Mouse (Mus musculus): Measurements from ENCODE around the gene 4930451I11Rik.

DNA sequence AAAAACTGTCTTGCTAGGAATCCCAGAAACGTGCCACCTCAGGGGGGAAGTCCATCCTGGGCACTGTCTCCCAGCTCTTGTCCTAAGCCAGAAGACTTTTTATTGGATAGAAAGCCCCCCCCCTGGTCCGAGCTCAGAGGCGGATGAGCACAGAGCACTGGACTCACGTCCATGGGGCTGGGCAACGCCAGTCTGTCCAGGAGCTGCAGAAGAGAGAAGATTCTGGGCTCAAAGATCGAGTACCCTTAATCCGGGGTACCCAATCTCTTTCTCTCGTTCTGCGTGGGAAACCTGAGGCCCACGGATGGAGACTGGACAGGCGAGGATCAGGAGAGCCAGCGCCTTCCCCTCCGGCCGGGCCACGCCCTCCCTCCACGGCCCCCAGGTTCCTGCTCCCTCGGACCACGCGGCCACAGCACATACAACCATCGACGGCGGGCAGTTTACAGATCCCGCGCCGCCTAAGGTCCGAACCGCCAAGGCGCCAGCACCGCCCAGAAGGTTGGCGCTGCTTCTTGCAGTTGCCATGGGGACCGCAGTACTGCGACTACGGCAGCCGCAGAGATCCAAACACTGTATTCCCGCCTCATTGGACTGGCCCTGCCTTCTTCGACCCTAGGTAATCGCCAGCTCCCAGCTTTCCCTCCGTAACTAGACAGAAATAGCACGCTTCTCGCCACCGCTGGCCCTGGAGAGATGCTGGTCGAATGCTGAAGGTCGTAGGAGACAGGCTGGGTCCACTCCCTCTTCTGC, 22.6 kb downstream of the 4930451I11Rik start:
- TF ChIP-seq POLR2A (IDR thresholded peaks at IDR 0.05; ENCODE audit: extremely low read depth, insufficient read depth, low read length) (no peak), CTCF (IDR thresholded peaks at IDR 0.05; ENCODE audit: low read depth, low read length) (no peak)
